ENCODE assay signal across 19 mouse cellular contexts in the genomic region with DNA sequence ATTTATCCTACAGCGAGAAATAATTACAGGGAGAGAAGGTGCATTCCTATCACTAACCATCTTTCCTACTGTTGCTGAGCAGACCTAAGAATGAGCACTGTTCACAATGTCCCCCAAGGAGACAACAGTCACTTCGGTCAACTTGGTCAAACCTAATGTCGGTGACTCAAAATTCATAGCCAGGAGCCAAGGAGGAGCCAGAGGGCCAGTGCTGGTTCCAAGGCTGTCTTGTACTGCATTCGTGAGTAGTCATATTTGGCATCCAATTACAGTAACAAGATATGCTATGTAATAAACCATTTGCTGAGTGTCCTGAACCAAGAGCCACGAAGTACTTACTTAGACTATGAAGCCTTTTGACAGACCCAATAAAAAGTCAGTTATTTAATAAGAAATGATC.
"Had no signal": no experiment of that assay in that cellular context is flagged by ENCODE, and none has a peak within 500 bp of the region (broad histone marks: within the 10 kb centered on the region; RNA-seq: fewer than 3 reads in every experiment).

No protein-coding gene starts in this region.

- H3K9me3 ChIP-seq: stomach, embryonic 15.5 days had no signal

- ATAC-seq: midbrain, embryonic 13.5 days; midbrain, embryonic 16.5 days had no signal

- H3K27ac ChIP-seq: midbrain, embryonic 10.5 days; midbrain, embryonic 13.5 days; neural tube, embryonic 13.5 days; neural tube, embryonic 15.5 days; stomach, embryonic 15.5 days; stomach, postnatal 0 days had no signal

- H3K36me3 ChIP-seq: midbrain, embryonic 10.5 days; midbrain, embryonic 13.5 days; neural tube, embryonic 13.5 days; neural tube, embryonic 15.5 days; stomach, embryonic 15.5 days had no signal

- H3K4me3 ChIP-seq: midbrain, embryonic 10.5 days; midbrain, embryonic 13.5 days; myocyte; neural tube, embryonic 13.5 days; neural tube, embryonic 15.5 days; stomach, embryonic 15.5 days had no signal

- DNase-seq: lung, adult 18-20 months; lung, embryonic 14.5 days; lung, postnatal 10 days; lung, postnatal 4 days; retina, postnatal 1 day; right cerebral cortex, adult 18-20 months; right cerebral cortex, postnatal 25 days; right cerebral cortex, postnatal 4 days; thymus, adult 2 months; thymus, postnatal 25 days; thymus, postnatal 4 days had no signal

- H3K27me3 ChIP-seq: midbrain, embryonic 13.5 days; neural tube, embryonic 13.5 days; neural tube, embryonic 15.5 days; stomach, embryonic 15.5 days had no signal

- H3K4me2 ChIP-seq: lung, embryonic 14.5 days; midbrain, embryonic 13.5 days; neural tube, embryonic 13.5 days; neural tube, embryonic 15.5 days; stomach, embryonic 15.5 days had no signal

- H3K4me1 ChIP-seq: midbrain, embryonic 10.5 days; midbrain, embryonic 13.5 days; neural tube, embryonic 13.5 days; neural tube, embryonic 15.5 days; stomach, embryonic 15.5 days had no signal

- H3K9ac ChIP-seq: lung, embryonic 14.5 days; midbrain, embryonic 13.5 days; neural tube, embryonic 13.5 days; neural tube, embryonic 15.5 days; stomach, embryonic 15.5 days had no signal
